In genomic region chr6:127153972-127154707, GRCm38 (mm10) we compare ENCODE assay signal across 7 mouse cellular contexts. TPM values are rescaled to one million over a fixed set of nuclear protein-coding genes. Genes with fewer than 3 reads are reported as not detected.
DNase-seq lines count a peak whose midpoint lies in the region; ATAC-seq and TF ChIP-seq lines count a peak whose summit lies in the region.

No protein-coding gene starts in this region.

- TF ChIP-seq POLR2A in cerebellum, adult 2 months (IDR thresholded peaks at IDR 0.05; ENCODE audit: borderline replicate concordance, insufficient read depth, low read length), result no peak

- no peak for TF ChIP-seq CTCF in intestine, postnatal 0 days (IDR thresholded peaks at IDR 0.05; ENCODE audit: low read depth)
- TF ChIP-seq CTCF in cerebellum, adult 2 months (IDR thresholded peaks at IDR 0.05; ENCODE audit: borderline replicate concordance, insufficient read depth, low read depth, low read length), result no peak

- ATAC-seq in intestine, postnatal 0 days, result no peak
- ATAC-seq in midbrain, embryonic 15.5 days (replicated peaks), result no peak

- peak overlapping the region; percentile 88 for H3K4me2 ChIP-seq in intestine, postnatal 0 days (replicated peaks; ENCODE audit: low read depth)
- H3K4me2 ChIP-seq in midbrain, embryonic 15.5 days, result peak overlapping the region; percentile 74

- H3K4me3 ChIP-seq in forebrain, embryonic 10.5 days, result peak overlapping the region; percentile 92
- peak overlapping the region; percentile 65 for H3K4me3 ChIP-seq in intestine, postnatal 0 days (ENCODE audit: low read depth, low read length)
- H3K4me3 ChIP-seq in midbrain, embryonic 15.5 days, result peak overlapping the region; percentile 48
- no peak overlapping the region for H3K4me3 ChIP-seq in cerebellum, adult 2 months (replicated peaks; ENCODE audit: insufficient read depth, low read depth, low read length)

- WGBS in forebrain, embryonic 10.5 days, result under 1% methylated on average over 30 of the region's 30 CpGs
- 2% methylated on average over 30 of the region's 30 CpGs for WGBS in intestine, postnatal 0 days
- WGBS in midbrain, embryonic 15.5 days, result 1% methylated on average over 30 of the region's 30 CpGs
- WGBS in cerebellum, adult 2 months, result 9% methylated on average over 30 of the region's 30 CpGs

- no peaks in the 10 kb centered on the region for H3K36me3 ChIP-seq in forebrain, embryonic 10.5 days (replicated peaks)
- H3K36me3 ChIP-seq in intestine, postnatal 0 days (ENCODE audit: control insufficient read depth, insufficient read depth), result no peaks in the 10 kb centered on the region
- H3K36me3 ChIP-seq in midbrain, embryonic 15.5 days (replicated peaks), result no peaks in the 10 kb centered on the region

- no peaks in the 10 kb centered on the region for H3K9me3 ChIP-seq in forebrain, embryonic 10.5 days
- H3K9me3 ChIP-seq in intestine, postnatal 0 days (ENCODE audit: control insufficient read depth), result no peaks in the 10 kb centered on the region
- no peaks in the 10 kb centered on the region for H3K9me3 ChIP-seq in midbrain, embryonic 15.5 days

- DNase-seq in thymus, postnatal 4 days, result peak; percentile 47
- no peak for DNase-seq in thymus, postnatal 14 days
- DNase-seq in forebrain, embryonic 10.5 days (ENCODE audit: extremely low spot score, low spot score), result peak; percentile 37
- no peak for DNase-seq in layer of hippocampus, adult 8-10 months (ENCODE audit: low spot score in 2 of 2)
- no peak for DNase-seq in cerebellum, adult 2 months

- H3K4me1 ChIP-seq in forebrain, embryonic 10.5 days, result peaks cover 59% of the 10 kb centered on the region
- H3K4me1 ChIP-seq in intestine, postnatal 0 days (replicated peaks; ENCODE audit: control insufficient read depth, insufficient read depth, low read length), result 0 out of 2 replicates have a peak, but pooled peaks cover 6% of the 10 kb centered on the region
- peaks cover 65% of the 10 kb centered on the region for H3K4me1 ChIP-seq in midbrain, embryonic 15.5 days
- H3K4me1 ChIP-seq in cerebellum, adult 2 months (ENCODE audit: control insufficient read depth, insufficient read depth, low read length), result peaks cover 10% of the 10 kb centered on the region

- peaks cover 57% of the 10 kb centered on the region for H3K27me3 ChIP-seq in forebrain, embryonic 10.5 days (ENCODE audit: poor library complexity, severe bottlenecking)
- peaks cover 37% of the 10 kb centered on the region for H3K27me3 ChIP-seq in intestine, postnatal 0 days (replicated peaks; ENCODE audit: control insufficient read depth, insufficient read depth, low read length)
- H3K27me3 ChIP-seq in midbrain, embryonic 15.5 days (replicated peaks), result peaks cover 42% of the 10 kb centered on the region
- H3K27me3 ChIP-seq in cerebellum, adult 2 months (ENCODE audit: control insufficient read depth, insufficient read depth, low read length), result peaks cover 13% of the 10 kb centered on the region

- H3K9ac ChIP-seq in intestine, postnatal 0 days (ENCODE audit: low read depth, low read length), result peak overlapping the region; percentile 31; the same call in 1 of the 2 replicates
- no peak overlapping the region for H3K9ac ChIP-seq in midbrain, embryonic 15.5 days

- H3K27ac ChIP-seq in forebrain, embryonic 10.5 days, result peak overlapping the region; percentile 95
- peak overlapping the region; percentile 74 for H3K27ac ChIP-seq in intestine, postnatal 0 days (ENCODE audit: low read depth, low read length)
- no peak overlapping the region for H3K27ac ChIP-seq in midbrain, embryonic 15.5 days
- no peak overlapping the region for H3K27ac ChIP-seq in cerebellum, adult 2 months (ENCODE audit: insufficient read depth, low read length)

RNA-seq across cellular contexts. Expression of gene Ccnd2, which starts 2.1 kb away (rescaled TPM):
- polyA plus RNA-seq in forebrain, embryonic 10.5 days (2016; fragmentation: Nextera tagmentation; extraction: Ambion mirVana), result 997 and 1,058 TPM in 2 replicates
- polyA plus RNA-seq in intestine, postnatal 0 days (2015; fragmentation: Nextera tagmentation; extraction: Ambion mirVana), result 357 and 374 TPM in 2 replicates
- 320 and 370 TPM in 2 replicates for polyA plus RNA-seq in midbrain, embryonic 15.5 days (2015; fragmentation: Nextera tagmentation; extraction: Ambion mirVana)
- 100 to 1,000 TPM in 3 of 4 experiments, 10 to 100 TPM in 1; 99.8 to 130 (median 120) TPM for total RNA-seq in layer of hippocampus, adult 8-10 months (2022)
- polyA plus RNA-seq in cerebellum, adult 2 months (2012; rRNA removed), result 4.1 and 5.4 TPM in 2 replicates

RNA-seq across cellular contexts. Expression of gene Tigar, which starts 44.8 kb away (rescaled TPM):
- 7.1 and 7.3 TPM in 2 replicates for polyA plus RNA-seq in forebrain, embryonic 10.5 days (2016; fragmentation: Nextera tagmentation; extraction: Ambion mirVana)
- polyA plus RNA-seq in intestine, postnatal 0 days (2015; fragmentation: Nextera tagmentation; extraction: Ambion mirVana), result 4.6 and 4.8 TPM in 2 replicates
- 6.5 and 7.1 TPM in 2 replicates for polyA plus RNA-seq in midbrain, embryonic 15.5 days (2015; fragmentation: Nextera tagmentation; extraction: Ambion mirVana)
- 10 to 100 TPM; 24.8 to 31.6 (median 26.7) TPM for total RNA-seq in layer of hippocampus, adult 8-10 months (2022)
- 19.5 and 19.6 TPM in 2 replicates for polyA plus RNA-seq in cerebellum, adult 2 months (2012; rRNA removed)

Comparison
In these comparisons a context has a peak if more than half of its experiments do, and no peak if none do; other contexts are left out.
1. DNase-seq: peak in thymus, postnatal 4 days (single experiment) and forebrain, embryonic 10.5 days (single experiment); none in thymus, postnatal 14 days (single experiment), layer of hippocampus, adult 8-10 months (0 of 2) and cerebellum, adult 2 months (0 of 2).
2. H3K27ac ChIP-seq: peak in forebrain, embryonic 10.5 days (single experiment) and intestine, postnatal 0 days (single experiment); none in midbrain, embryonic 15.5 days (single experiment) and cerebellum, adult 2 months (single experiment).
3. RNA of gene Ccnd2, which starts 2.1 kb away (polyA plus RNA-seq): 997 to 1,058 TPM in forebrain, embryonic 10.5 days, 357 to 374 TPM in intestine, postnatal 0 days and 320 to 370 TPM in midbrain, embryonic 15.5 days; 4.1 to 5.4 TPM in cerebellum, adult 2 months; every median in the first group is over 10 times any median in the second.